Mouse (Mus musculus) right cerebral cortex, adult 18-20 months (tissue): ENCODE results near the gene Slc2a6.
A peak's percentile ranks its signal among the peaks of the same experiment; 100 is the strongest.

Source experiments
- DNase-seq: peaks from one replicate; pipeline ENCODE4 v3.0.0; 2022; ENCODE audit warnings: mixed read lengths

Gene Slc2a6

DNA sequence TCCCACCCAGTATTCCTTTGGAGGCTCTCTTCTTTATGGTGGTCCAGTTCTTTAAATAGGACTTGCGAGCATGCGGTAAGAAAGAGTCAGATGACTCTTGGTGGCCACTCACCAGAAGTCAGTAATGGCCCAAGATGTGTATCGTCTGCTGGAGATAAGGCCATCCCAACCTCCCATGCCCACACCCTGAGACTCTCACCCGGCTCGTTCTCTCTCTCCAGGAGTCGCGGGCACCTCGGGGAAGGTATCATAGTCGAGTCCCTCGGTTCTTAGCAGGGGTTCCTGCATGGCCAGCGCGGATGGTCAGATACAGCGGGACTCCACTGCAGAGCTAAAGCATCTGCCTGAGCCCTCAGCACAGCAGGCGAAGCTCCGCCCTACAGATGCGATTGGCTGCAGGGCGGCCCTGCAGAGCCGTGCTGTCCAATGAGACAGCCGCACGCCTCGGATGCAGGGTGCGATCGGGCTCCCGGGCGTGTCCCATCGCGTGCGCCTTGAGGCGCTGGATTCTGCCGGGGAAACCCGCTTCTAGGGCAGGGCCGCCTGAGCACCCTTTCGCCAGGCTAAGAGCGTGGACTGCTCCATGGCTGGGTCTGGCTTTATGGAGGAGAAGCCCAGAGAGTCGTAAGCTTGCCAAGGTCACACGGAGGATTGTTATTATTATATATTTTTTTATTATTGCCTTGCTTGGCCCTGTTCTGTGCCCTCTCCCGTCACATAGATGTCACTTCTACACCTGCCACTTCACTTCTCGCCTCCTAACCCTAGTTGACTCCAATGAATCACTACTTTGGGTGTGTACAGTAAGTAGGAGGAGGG lies at the start of gene Slc2a6:
TSS of gene Slc2a6 (minus strand) at position 381 of the 819 bp plus-strand sequence.
- peak; percentile 95 for DNase-seq

DNA sequence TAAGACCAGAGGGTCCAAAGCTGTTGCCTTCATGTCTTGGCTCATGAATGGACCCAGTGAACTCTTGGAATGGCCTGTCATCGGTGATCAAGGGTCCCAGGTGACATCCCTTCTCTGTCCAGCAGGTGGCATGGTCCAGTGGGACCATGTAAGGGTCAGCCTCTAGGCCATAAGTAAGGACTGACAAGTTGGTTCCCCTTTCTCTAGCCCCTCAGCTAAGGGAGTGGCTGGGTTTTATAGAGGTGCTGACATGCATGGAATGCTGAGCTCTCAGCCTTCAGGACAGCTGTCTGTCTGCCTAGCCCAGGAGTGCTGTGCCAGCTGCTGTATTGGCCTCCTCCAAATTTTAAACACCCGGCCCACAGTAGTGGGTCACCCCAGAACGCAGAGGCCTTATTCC lies 47.7 kb upstream of the Slc2a6 start:
- no peak for DNase-seq

DNA sequence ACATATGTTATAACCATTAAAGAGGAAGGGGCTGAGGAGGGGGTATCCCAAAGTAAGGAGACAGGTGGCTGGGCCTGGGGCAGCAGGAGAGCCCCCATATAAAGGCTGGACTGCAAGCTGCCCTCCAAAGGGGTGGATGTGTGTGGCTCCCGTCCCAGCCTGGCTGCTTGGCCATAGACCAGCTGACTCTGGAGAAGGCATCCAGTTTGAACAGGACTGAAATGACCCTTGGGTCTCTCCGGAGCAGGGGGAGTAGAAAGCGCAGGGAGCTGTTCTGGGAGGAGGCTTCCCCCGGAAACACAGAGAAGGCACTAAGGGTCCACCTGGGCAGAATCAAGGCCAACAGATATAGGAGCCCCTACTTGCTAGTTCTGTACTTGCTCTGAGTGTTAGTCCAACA lies 47.0 kb upstream of the Slc2a6 start:
- DNase-seq: no peak

DNA sequence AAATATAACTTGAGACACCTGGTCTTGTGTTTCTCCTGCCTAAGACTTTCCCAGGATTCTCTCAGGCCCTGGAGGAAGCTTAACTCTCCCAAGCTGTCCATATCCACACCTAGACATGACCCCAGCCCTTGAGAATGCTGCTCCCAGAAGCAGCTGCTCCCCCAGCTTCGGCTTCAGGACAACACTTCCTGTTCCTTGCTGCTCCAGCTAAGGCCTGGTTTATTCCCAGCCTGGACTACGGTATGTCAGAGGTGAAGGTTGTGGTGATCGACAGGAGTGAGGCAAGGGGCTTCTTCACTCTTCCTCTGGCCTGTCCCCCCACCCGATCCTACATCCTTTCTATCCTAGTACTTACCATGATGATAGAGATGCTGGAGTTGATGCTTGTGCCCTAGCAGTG lies 45.6 kb upstream of the Slc2a6 start:
- no peak for DNase-seq

DNA sequence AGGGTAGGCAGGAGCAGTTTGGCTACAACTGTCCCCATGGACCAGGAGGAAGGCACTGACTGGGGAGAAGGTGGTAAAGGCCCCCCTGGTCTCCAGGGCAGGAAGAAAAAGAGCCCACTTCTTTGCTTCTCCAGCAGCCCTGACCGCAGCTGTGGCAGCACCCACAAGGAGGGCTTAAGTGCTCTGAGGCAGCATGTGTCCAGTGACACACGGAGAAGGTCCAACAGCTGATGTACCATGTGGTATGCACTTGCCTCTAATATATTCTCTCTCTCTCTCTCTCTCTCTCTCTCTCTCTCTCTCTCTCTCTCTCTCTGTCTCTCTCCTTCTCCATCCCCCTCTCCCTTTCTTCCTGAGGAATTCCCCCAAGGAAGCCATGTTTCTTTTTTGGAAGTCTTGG lies 44.2 kb upstream of the Slc2a6 start, which contains the start of gene Mymk:
TSS of gene Mymk (minus strand) at position 202 of the 400 bp plus-strand sequence.
- no peak for DNase-seq

DNA sequence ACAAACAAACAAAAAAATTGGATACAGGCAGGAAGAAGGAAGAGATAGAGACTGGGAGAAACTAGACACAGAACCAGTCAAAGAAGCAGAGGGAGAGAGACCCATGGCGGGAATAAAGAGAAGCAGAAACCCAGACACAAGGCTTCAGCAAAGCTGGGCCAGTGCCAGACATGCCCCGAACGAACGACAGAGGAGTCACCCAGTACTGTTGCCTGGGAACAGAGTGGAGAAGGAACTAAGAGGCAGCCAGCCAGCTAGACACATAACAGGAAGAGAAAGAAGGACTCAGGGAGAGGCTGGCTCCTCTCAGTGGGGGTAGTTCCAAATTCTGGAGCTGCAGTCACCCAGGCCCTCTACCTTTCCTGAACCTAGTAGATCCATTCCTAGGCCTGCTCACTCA lies 43.3 kb upstream of the Slc2a6 start:
- peak; percentile 87 for DNase-seq

DNA sequence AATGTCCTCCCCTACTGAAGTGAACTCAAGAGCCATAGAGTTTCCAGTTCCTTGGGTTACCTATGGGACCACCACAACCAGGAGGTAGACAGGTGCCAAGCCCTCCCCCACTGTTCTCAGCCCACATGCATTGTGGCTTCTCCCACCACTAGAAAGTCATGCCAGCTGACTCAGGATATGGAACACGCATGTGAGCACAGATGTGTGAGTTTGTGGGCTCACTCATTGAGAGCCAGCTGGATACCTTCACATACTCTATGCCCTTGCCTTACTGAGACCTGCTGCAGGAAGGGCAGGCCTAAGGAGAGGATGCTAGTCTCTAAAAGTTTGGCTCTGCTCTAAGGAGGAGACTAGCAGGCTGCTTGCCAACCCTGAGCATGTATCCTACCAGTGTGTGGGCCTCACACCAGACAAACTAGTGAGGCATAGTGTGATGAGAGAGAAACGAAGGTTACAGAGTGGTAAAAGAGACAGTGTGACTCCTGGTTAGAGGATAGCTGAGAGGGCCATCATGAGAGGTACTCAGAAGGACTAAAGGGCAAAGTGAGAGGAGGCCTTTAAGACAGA lies 42.5 kb upstream of the Slc2a6 start:
- peak; percentile 30 for DNase-seq

DNA sequence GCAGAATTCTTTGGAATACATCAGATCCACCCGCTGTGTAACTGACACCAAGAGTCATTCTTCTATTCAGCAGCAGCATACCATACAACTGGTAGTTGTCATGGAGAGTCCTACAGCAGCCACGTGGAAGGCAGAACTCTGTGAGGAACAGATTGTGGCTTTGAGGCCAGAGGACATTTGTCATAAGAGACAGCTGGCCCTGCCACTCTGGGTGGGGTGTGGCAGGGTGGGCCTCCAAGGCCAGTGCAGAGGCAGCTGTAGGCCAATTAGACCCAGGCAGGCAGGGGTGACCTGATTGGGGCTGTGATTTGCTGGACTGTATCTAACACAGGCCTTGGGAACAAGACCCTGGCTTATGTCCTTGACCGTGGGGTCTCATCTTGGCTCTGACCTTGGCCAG lies 41.8 kb upstream of the Slc2a6 start:
- no peak for DNase-seq

DNA sequence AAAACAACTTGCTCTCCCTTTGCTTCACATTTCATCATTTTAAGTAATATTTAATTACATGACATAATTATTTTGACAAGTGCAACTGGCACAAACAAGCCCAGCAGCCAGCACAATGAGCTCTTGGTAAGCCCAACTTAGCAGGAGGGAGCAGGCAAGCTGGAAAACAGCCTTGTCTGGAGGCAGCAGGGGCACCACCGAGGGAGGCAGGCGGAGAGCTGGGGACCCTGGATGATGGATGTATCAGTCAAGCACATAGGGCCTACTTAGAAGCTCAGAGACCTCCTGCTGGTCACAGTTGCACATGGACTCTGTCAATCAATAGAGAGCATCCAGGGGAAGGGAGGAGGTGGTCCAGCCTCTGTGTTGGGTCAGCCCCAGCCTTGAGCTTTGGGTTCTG lies 40.2 kb upstream of the Slc2a6 start:
- no peak for DNase-seq

DNA sequence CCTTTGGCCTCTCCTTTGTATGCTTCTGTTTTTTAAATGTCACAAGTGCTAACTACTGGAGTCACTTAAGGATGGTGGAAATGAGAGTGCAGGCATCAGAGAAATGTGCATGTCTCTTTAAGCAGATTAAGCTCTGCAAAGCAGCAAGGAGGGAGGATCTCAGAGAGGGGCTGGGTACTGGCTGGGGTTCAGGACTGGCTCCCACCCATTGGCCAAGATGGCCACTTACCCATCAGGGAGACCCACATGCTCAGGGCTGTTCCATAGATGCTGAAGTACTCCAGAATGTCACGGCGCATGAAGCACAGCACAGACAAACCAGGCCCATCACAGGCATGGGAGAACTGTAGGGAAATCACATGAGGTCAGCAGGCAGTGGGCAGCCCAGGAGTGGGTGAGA lies 39.3 kb upstream of the Slc2a6 start:
- DNase-seq: no peak

DNA sequence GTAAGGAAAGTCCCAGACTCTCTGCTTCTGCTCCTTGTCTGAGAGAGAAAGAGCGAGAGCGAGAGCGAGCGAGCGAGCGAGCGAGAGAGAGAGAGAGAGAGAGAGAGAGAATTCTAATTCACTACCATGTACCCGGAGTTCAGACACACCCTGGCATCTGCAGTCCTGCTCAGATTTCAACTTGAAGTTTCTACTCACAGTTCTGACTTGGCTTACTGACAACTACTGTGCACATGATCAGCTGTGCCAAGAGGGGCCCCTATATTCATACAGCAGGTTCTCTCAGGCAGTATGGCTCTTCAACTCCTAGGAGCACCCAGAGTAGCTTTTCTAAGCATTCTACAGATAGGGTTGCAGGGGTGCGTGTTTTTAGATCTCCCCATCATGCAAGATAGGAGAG lies 31.4 kb upstream of the Slc2a6 start:
- no peak for DNase-seq

DNA sequence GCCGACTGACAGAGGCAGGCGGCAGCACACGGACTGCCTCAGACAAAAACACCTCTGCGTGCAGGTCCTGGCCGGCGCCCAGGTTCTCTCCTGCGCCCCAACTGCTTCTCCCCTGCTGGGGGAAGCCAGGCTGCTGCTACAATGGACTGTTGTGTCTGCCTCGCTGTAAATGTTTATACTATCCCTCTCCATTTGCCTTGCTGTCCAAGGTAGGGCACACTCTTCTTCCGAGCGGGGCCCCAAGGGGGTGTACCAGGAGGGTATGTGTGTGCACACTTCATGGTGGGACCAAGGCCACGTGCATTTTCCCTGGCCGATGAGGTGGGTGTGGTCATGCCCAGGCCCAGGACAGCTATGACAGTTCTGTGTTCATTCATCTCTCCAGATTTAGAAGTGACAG lies 31.0 kb upstream of the Slc2a6 start:
- no peak for DNase-seq

DNA sequence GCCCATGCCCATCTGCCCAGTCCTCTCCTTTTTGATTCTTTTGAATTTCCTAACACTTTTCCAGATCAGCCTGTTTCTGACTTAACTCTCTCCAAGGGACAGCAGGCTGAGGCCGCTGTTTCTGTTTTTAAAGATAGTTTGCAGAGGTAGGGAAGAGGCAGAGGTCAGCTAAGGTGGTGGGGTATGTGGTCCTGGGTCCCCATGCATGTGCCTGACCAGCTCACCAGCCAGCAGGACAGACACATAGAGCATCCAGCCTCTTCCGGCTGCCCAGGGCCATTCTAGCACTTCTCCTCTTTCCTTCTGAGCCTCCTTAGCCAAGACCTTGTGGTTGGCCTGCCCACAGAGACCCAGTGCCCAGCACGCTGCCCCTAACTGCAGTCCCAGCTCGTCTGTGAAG lies 30.5 kb upstream of the Slc2a6 start:
- no peak for DNase-seq

DNA sequence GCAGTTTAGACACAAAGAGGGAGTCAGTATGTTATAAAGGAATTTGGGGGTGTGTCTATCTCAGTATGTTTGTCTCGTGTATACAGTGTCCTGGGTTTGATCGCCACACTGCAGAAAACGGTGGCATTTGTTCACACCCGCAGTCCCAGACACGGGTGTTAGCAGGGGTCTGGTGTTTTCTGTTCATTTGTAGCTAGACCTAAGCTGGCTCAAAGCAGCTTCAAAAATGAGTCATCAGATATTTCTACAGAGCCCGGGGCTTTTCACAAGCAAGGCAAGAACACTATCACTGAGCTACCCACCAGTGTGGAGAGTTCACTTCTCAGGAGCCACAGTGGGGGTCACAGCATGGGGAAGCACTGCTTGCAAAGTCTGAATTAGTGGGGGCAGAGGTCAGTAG lies 21.6 kb upstream of the Slc2a6 start:
- no peak for DNase-seq

DNA sequence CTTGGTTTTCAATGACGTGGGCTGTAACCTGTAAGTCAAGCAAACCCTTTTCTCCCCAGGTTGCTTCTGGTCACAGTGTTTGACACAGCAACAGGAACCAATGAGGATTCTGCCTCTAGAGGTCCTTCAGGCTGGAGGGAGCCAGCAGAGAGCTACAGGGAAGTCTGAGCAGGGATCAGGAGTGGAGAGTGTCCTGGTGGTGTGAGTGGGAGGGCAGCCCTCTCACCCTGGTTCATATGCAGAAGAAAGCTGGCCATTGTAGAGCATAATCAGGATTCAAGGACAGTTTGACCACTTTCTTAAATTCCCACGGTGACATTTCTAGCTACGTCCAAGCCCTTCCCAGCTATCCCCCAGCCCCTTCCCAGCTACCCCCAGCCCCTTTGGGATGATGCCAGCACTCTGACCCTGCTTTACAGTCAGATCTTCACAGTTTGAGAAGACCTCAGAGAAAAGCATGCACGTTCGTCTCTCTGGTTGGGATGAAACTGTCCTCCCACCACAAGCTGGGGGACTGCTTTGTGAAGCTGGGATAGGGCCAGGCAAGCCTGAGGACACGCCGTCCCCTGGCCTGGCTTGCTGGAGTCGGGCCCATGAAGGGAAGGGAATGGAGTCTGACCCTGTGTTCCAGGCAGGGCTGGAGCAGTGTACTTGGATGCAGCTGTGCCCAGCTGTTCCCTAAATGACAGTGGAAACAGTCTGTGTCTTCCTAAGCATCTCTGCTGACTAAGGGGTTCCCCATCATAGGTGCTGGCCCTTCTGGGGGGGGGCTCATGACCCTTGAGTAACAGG lies 18.4 kb upstream of the Slc2a6 start:
- no peak for DNase-seq

DNA sequence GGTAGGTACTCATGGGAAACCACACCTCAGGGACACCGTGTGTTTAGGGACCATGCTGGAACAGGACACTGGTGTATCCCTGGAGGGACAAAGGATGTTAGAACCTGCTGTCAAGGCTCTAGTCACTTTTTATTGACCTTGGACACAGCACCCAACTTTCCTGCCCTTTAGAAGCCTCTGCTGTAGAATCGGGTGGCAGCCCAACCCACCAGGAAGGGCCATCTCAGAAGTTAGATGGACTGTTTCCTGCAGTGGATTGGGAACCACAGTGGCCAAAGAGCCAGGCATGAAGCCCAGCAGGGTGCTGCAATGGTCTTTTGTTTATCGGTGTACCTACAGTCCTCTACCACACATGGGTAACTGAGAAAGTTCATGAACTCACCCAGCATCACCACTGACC lies 16.8 kb upstream of the Slc2a6 start:
- no peak for DNase-seq

DNA sequence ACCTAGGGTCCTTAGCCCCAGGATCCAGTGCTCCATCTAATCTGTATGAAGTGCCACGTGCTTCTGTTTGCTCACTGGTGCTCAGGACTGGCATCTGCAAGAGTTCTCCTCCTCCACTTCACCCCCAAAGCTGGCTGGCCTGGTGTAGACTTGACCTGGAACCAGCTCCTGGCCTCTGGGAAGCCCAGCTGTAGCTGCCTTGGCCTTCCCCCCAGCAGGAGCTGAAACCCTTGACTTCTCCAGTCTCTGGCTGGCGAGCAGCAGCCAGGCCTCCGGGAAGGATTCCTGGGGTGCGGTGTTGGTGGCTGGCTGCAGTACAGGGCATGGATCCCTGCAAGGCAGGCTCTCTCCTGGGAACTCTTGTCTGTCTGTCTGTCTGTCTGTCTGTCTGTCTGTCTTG lies 16.4 kb upstream of the Slc2a6 start:
- DNase-seq: no peak

DNA sequence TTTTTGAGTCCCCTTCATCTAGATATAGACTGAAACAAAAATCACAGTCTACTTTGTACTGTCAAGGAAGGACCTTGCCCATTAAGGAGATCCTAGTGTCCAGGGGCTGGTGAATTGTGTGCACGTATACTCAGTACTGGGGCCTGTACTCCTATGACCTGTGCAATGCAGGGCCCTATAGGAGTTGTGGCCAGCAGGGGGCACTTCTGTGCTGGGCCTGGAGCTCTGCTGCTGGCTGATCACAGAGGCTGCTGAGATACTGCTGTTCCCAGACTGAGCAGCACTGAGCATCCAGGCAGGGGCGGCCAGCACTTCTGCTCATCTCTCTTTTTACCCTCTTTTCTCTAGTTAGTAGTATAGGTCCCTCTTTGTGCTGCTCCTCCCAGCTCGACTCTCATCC lies 15.7 kb upstream of the Slc2a6 start:
- peak; percentile 90 for DNase-seq

DNA sequence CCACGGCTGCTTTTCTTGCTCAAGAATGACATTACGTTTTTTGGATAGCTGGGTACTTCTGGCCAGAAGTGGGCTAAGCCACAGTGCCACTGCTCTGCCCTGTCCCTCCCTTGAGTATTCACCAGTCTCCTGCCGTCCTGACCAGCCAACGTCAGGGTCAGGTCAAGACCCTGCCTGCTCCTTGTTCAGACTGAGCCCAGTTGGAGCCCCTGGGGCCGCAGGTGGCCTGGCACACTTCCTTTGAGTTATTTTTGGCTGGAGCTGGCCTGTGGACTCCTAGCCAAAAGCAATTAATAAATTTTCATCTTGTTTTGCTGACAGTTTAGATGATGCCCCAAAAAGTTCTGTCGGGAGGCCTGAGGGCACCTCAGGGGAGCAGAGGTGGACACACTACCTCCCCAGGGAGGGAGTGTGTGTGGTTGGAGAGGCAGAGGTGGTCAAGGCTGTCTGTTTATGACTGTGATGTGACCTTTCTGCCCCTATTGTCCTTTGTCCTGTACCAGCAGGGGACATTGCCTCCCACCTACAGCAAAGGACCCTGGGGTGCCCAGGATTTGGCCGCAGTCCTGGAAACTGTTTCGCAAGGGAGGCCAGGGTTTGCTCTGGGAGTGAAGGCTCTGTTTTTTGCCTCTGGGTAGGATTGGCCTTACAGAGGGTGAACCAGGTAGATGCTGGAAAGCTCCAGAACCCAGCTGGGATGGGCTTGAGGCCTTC lies 14.5 kb upstream of the Slc2a6 start:
- no peak for DNase-seq

DNA sequence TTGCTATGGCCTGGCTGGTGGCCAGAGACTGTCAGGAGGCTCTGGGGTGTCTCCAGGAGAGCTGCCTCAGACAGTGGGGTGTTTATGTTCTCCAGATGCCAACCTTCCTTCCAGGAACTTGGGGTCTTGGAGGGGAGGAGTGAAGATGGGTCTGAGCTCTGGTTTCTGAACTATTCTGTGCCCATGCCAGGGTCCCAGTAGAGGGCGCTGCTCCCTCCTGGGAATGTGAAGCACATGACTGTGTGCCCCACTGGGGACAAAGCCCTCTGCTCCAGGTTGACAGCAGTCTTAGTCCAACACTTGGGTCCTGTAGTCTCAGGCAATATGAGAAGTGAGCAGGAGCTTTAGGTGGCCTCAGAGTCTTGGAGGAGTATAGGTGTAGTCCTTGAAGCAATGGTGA lies 11.5 kb upstream of the Slc2a6 start:
- DNase-seq: no peak

DNA sequence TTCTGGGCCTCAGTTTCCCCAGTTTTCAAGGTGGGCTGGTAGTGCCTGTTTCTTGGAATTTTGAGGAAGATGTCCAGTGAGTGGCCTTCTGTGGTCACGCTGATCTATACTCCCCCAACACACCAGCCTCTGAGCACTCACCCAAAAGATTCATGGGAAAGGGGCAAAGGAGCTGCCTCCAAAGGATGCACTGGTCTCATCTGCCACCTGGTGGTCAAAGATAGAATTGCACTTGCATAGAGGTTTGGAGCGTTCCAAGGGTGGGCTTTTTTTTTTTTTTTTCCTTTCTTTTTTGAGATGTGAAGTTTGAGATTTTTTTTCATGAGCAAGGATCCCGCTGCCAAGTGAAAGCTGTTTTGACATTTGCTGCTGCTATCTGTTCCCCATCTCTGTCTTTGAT lies 10.8 kb upstream of the Slc2a6 start:
- DNase-seq: peak; percentile 64

DNA sequence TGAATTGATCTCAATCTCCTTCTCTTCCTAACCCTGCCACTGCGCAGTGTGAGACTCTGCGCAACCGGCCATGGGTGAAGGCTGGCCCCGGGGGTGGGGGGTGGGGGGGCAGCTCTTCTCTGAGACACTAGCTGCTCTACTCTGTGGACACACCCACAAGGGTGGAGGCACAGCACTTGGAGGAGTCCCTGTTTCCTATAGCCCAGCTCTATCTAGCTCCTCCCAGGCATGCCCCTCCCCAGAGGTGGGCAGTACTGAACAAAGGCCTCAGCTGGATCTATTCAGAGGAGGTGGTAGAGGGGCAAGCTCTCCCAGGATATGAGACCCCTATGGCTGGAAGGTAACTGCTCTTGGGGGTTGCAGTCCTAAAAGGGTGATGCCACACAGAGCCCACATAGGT lies 9.2 kb upstream of the Slc2a6 start:
- no peak for DNase-seq

DNA sequence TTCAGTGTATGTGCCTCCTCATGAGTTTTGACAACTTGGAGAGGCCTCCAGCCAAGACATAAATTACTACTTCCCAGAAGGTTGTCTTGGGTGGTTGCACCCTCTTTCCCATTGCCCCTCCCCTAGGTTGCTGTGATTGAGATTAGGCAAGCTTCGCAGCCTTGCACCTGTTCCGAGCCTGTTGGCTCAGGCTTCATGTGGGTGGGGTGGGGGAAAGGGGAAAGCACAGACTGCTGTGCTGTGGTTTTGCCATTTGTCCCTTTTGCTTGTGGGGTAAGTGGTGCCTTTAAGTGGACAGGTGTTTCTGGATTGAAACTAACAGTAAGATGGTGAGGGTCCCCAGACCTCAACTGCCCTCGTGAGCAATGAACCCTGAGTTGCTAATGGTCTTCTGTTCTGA lies 8.2 kb upstream of the Slc2a6 start:
- DNase-seq: no peak
